Mouse (Mus musculus) embryonic fibroblast, embryonic 13.5 days (primary cell): ENCODE results near the gene Slc39a10.

Experiments used
- CTCF ChIP-seq: IDR thresholded peaks from 2 replicates; pipeline ENCODE4 v1.5.1; 2011; ENCODE audit warnings: mild to moderate bottlenecking, control low read depth, low read length, moderate library complexity, borderline replicate concordance; ENCODE audit not compliant: insufficient read depth
- POLR2A ChIP-seq: IDR thresholded peaks from 2 replicates; pipeline ENCODE4 v1.6.1; 2011; ENCODE audit warnings: low read depth, mild to moderate bottlenecking, control low read depth, low read length, moderate library complexity

DNA sequence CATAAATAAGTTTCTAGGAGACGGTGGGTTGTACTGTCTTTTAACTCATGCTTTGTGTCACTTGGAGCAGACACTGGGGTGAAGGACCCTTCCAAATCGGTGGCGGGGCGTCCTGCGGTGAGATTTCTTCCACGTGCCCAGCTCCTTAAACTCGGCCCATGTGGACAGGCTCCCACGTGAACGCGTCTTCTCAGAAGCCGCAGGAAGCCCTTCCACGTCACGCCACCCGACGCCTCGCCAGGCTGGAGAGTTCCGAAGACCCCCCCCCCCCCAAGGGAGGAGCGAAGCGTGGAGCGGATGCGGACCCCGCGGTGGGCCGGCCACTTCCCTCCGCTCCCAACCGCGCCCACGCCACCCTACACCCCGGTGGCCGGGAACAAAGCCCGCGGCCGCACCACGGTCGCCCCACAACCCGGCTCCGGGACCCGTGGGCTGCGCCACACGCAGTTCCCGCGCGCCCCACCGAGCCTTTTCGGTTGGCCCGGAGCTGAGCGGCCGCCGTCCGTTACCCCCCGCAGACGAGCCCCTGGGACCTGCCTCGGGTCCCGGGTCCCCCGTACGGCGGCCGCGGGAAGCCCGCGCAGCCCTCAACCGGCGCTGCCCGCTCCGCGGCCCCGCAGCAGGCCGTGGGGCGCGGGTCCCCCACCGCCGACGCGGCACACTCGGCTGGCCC is 39.9 kb downstream of the Slc39a10 start:
- TF ChIP-seq POLR2A (peak; percentile 62), CTCF (no peak)
